Mouse (Mus musculus): Measurements from ENCODE around the gene Ttc22. TPM values are rescaled to one million over a fixed set of nuclear protein-coding genes. Genes with fewer than 3 reads are reported as not detected.
A peak's percentile ranks its signal among the peaks of the same experiment; 100 is the strongest.

Ttc22 gene
- polyA plus RNA-seq, 1 experiment from 2014 or later, result 1.7 TPM

DNA sequence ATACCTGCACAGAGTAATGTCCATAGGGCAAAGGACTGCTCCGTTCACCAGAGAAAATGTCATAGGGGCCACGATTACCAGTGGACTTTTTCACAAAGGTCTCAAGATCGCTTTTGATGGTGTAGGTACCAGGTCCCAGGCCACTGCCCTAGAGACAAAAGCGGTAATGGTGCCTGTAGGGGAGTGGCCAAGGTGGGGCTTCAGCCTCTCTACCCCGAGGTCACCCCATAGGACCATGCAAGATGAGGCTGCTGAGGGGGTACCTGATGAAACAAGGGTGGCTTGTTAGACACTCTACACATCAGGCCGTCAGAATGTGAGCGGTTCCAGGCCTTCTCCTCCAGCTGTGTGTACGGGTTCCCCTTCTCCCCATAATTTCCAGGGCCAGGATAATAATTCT, 9.1 kb upstream of the Ttc22 start:
- ATAC-seq (ENCODE audit: low read depth), result no peak
- 0 out of 2 replicates have a peak, but pooled peaks cover 3% of the 10 kb centered on the region for H3K4me1 ChIP-seq (ENCODE audit: control insufficient read depth, insufficient read depth, low read length)
- no peaks in the 10 kb centered on the region for H3K36me3 ChIP-seq (ENCODE audit: control insufficient read depth, insufficient read depth, low read length)
- 83% methylated on average over 8 of the region's 8 CpGs for WGBS
- no peaks in the 10 kb centered on the region for H3K27me3 ChIP-seq (ENCODE audit: control insufficient read depth, insufficient read depth, low read length)
- H3K4me2 ChIP-seq (ENCODE audit: low read depth, low read length), result no peak overlapping the region
- H3K9me3 ChIP-seq (ENCODE audit: control insufficient read depth, low read length), result no peaks in the 10 kb centered on the region
- no peak overlapping the region for H3K4me3 ChIP-seq (ENCODE audit: low read depth, low read length)
- H3K27ac ChIP-seq (ENCODE audit: low read depth, low read length), result no peak overlapping the region
- H3K9ac ChIP-seq (replicated peaks; ENCODE audit: low read depth, low read length), result no peak overlapping the region

DNA sequence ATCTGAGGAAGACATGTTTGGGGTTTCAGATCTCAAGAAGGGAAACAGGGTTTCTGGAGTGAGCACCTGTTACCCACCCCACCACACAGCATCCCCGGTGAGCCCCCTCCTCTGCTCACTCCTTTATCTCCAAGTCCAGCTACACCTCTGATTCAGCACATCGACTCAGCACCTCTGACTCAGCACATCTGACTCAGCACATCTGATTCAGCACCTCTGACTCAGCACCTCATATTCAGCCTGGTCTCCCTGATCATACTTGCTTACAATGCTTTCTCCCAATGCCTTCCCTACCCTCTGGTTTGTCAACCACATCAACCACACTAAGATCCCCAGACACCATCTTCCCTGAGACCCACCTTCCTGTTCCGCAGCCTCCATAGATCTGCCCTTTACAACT, 8.7 kb upstream of the Ttc22 start:
- WGBS, result 71% methylated on average over 3 of the region's 3 CpGs
- no peaks in the 10 kb centered on the region for H3K9me3 ChIP-seq (ENCODE audit: control insufficient read depth, low read length)
- ATAC-seq (ENCODE audit: low read depth), result no peak

DNA sequence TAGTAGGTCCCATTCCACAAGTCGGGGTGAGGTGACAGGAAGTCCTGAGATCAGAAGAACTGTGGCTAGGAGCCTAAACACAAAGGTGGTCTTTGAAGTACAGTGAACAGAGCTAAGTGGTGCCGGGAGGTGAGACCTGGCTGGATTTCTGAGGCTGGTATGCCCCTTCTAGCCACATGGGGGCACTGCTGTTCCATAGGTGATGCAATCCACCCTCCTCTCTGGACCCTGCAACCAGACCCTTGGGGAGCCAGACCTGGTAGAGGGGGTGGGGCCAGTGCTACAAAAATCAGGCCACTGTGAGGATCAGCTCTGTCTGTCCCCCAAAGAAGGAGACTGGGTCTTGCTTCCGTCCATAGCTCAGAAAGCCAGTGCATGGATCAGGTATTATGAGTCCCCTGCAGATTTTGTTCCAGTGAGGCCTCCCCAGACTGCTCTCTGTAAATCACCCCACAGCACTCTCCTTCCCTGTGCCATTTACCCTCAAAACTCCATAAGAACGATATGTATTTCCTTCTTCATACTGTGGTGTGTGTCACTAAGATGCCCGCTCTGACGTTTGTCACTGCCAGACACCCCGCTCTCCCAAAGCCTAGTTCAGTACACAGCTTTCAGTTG, 7.9 kb upstream of the Ttc22 start:
- no peak overlapping the region for H3K4me3 ChIP-seq (ENCODE audit: low read depth, low read length)
- H3K27me3 ChIP-seq (ENCODE audit: control insufficient read depth, insufficient read depth, low read length), result no peaks in the 10 kb centered on the region
- 43% methylated on average over 7 of the region's 7 CpGs for WGBS
- H3K27ac ChIP-seq (ENCODE audit: low read depth, low read length), result no peak overlapping the region
- peak; percentile 89 for ATAC-seq (ENCODE audit: low read depth)
- H3K9ac ChIP-seq (replicated peaks; ENCODE audit: low read depth, low read length), result no peak overlapping the region
- H3K4me1 ChIP-seq (ENCODE audit: control insufficient read depth, insufficient read depth, low read length), result 0 out of 2 replicates have a peak, but pooled peaks cover 3% of the 10 kb centered on the region
- no peaks in the 10 kb centered on the region for H3K9me3 ChIP-seq (ENCODE audit: control insufficient read depth, low read length)
- H3K36me3 ChIP-seq (ENCODE audit: control insufficient read depth, insufficient read depth, low read length), result no peaks in the 10 kb centered on the region
- no peak overlapping the region for H3K4me2 ChIP-seq (ENCODE audit: low read depth, low read length)

More for the DNA sequence above, 8.7 kb upstream of the Ttc22 start:
- H3K4me1 ChIP-seq (ENCODE audit: control insufficient read depth, insufficient read depth, low read length), result 0 out of 2 replicates have a peak, but pooled peaks cover 3% of the 10 kb centered on the region
- no peaks in the 10 kb centered on the region for H3K36me3 ChIP-seq (ENCODE audit: control insufficient read depth, insufficient read depth, low read length)
- no peak overlapping the region for H3K4me2 ChIP-seq (ENCODE audit: low read depth, low read length)
- H3K4me3 ChIP-seq (ENCODE audit: low read depth, low read length), result no peak overlapping the region
- H3K27me3 ChIP-seq (ENCODE audit: control insufficient read depth, insufficient read depth, low read length), result no peaks in the 10 kb centered on the region
- H3K9ac ChIP-seq (replicated peaks; ENCODE audit: low read depth, low read length), result no peak overlapping the region
- H3K27ac ChIP-seq (ENCODE audit: low read depth, low read length), result no peak overlapping the region

DNA sequence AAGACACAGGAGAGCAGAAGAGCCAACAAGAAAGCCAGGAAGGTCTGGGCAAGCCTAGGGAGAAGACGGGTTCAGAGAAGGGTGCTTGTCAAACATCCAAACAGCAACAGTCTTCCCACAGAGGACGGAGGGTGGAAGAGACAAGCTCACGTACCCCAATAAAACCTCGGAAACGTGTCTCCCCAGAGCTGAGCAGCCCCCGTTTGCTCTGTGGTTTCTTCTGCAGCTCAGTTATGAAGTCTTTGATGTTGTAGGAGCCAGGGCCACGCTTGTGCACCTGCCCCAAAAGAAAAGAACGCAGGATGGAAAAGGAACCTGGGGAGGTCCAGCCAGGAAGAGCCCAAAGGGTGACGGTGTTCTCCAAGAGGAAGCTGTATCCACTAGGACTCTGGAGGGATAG, 7.4 kb upstream of the Ttc22 start:
- H3K27ac ChIP-seq (ENCODE audit: low read depth, low read length), result no peak overlapping the region
- H3K36me3 ChIP-seq (ENCODE audit: control insufficient read depth, insufficient read depth, low read length), result no peaks in the 10 kb centered on the region
- H3K4me2 ChIP-seq (ENCODE audit: low read depth, low read length), result no peak overlapping the region
- 81% methylated on average over 9 of the region's 9 CpGs for WGBS
- no peak for ATAC-seq (ENCODE audit: low read depth)
- H3K4me3 ChIP-seq (ENCODE audit: low read depth, low read length), result no peak overlapping the region
- no peaks in the 10 kb centered on the region for H3K9me3 ChIP-seq (ENCODE audit: control insufficient read depth, low read length)
- no peaks in the 10 kb centered on the region for H3K27me3 ChIP-seq (ENCODE audit: control insufficient read depth, insufficient read depth, low read length)
- 0 out of 2 replicates have a peak, but pooled peaks cover 3% of the 10 kb centered on the region for H3K4me1 ChIP-seq (ENCODE audit: control insufficient read depth, insufficient read depth, low read length)
- no peak overlapping the region for H3K9ac ChIP-seq (replicated peaks; ENCODE audit: low read depth, low read length)

DNA sequence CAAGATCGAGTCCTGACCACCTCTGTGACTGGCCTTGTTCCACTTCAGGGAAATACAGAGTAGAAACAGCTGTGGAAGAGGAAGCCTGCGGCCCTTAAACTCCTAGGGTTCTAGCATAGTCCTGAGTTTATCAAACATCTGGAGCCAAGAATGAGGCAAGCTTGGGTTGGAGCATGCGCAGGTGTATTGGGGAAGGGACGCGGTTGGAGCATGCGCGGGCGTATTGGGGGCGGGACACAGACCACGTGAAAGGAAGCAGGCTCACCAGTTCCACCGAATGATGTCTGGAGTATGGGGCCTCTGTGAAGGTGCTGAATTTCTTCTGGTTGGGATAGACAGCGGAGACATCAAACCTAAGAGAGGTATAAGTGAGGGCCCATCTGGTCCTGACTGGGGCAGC, 6.6 kb upstream of the Ttc22 start:
- H3K36me3 ChIP-seq (ENCODE audit: control insufficient read depth, insufficient read depth, low read length), result no peaks in the 10 kb centered on the region
- 83% methylated on average over 12 of the region's 12 CpGs for WGBS
- ATAC-seq (ENCODE audit: low read depth), result no peak

DNA sequence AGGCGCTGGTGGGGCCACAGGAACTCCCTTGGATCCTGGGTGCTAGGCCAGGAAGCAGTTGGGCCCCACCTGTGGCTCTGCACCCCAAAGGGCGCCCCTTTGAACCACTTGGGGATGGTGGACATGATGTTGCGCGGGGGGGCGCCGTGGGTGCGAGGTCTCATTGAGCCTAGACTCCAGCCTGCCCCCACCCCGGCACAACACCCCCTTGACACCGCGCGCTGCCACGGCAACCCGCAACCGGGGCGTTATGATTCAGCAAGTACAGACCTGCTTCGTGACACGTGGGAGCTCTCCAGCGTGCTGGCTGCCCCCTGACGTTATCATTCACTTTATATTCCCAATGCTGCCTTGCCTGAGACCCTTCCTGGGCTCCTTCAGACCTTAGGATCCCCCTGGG, 5.2 kb upstream of the Ttc22 start, which contains the start of gene Lexm:
Gene Lexm (minus strand): TSS at position 186 of the 400 bp plus-strand sequence.
- Histone ChIP-seq H3K4me2 (ENCODE audit: low read depth, low read length) (peak within 1 kb of the TSS; percentile 39), H3K4me3 (ENCODE audit: low read depth, low read length) (no peak within 1 kb of the TSS), H3K9ac (replicated peaks; ENCODE audit: low read depth, low read length) (peak within 1 kb of the TSS; percentile 41), H3K27ac (ENCODE audit: low read depth, low read length) (no peak within 1 kb of the TSS), H3K27me3 (ENCODE audit: control insufficient read depth, insufficient read depth, low read length) (peaks cover 4% of the 10 kb centered on the region), H3K9me3 (ENCODE audit: control insufficient read depth, low read length) (no peaks in the 10 kb centered on the region), H3K4me1 (ENCODE audit: control insufficient read depth, insufficient read depth, low read length) (0 out of 2 replicates have a peak, but pooled peaks cover 3% of the 10 kb centered on the region), H3K36me3 (ENCODE audit: control insufficient read depth, insufficient read depth, low read length) (no peaks in the 10 kb centered on the region)
- under 1% methylated on average over 19 of the region's 19 CpGs for WGBS
- ATAC-seq (ENCODE audit: low read depth), result no peak

More for the DNA sequence above, 6.6 kb upstream of the Ttc22 start:
- Histone ChIP-seq H3K4me1 (ENCODE audit: control insufficient read depth, insufficient read depth, low read length) (0 out of 2 replicates have a peak, but pooled peaks cover 3% of the 10 kb centered on the region), H3K27me3 (ENCODE audit: control insufficient read depth, insufficient read depth, low read length) (no peaks in the 10 kb centered on the region), H3K9me3 (ENCODE audit: control insufficient read depth, low read length) (no peaks in the 10 kb centered on the region), H3K4me2 (ENCODE audit: low read depth, low read length) (no peak overlapping the region), H3K9ac (replicated peaks; ENCODE audit: low read depth, low read length) (no peak overlapping the region), H3K27ac (ENCODE audit: low read depth, low read length) (no peak overlapping the region), H3K4me3 (ENCODE audit: low read depth, low read length) (no peak overlapping the region)

DNA sequence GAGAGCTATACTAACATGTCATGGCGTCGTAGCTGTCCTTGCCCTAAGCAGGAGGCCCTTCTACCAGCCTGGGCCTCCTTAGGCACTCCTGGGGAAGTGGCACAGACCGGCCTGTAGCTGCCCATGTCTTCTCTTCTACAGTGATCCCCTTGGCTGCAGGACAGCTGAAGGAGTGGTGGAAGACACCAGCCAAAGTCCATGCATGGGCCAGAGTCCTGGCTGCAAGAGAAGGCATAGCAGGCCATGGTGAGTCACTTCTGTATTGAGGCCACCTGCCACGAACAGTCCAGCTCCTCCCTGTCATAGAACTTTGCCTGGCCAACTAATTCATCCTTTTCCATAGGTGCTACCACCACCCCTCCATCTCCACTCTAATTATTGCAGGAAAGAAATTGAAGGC, 3.3 kb upstream of the Ttc22 start:
- peaks cover 21% of the 10 kb centered on the region for H3K27me3 ChIP-seq (ENCODE audit: control insufficient read depth, insufficient read depth, low read length)
- no peaks in the 10 kb centered on the region for H3K36me3 ChIP-seq (ENCODE audit: control insufficient read depth, insufficient read depth, low read length)
- H3K4me3 ChIP-seq (ENCODE audit: low read depth, low read length), result no peak overlapping the region
- 93% methylated on average over 4 of the region's 4 CpGs for WGBS
- H3K4me1 ChIP-seq (ENCODE audit: control insufficient read depth, insufficient read depth, low read length), result 0 out of 2 replicates have a peak, but pooled peaks cover 3% of the 10 kb centered on the region
- ATAC-seq (ENCODE audit: low read depth), result no peak
- no peak overlapping the region for H3K9ac ChIP-seq (replicated peaks; ENCODE audit: low read depth, low read length)
- H3K27ac ChIP-seq (ENCODE audit: low read depth, low read length), result no peak overlapping the region
- no peaks in the 10 kb centered on the region for H3K9me3 ChIP-seq (ENCODE audit: control insufficient read depth, low read length)
- H3K4me2 ChIP-seq (ENCODE audit: low read depth, low read length), result no peak overlapping the region

DNA sequence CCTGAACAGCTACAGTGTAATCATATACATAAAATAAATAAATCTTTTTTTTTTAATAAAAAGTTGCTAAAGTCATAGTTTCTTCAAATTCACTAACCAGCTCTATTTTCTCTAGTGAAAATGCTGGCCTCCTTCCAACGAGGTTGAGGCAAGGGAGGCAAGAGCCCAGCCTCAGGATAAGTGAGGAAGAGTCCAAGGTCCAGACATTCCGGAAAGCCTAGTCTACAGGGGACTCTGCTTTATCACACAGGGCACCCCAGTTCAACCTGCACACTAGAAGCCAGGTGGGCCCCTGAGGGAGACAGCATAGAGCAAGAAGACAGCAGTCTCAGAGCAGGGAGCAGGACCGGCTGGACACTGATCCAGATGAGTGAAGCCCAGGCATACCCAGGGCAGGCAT, 804 bp upstream of the Ttc22 start:
- H3K9me3 ChIP-seq (ENCODE audit: control insufficient read depth, low read length), result no peaks in the 10 kb centered on the region
- whole genome bisulfite sequencing, result 82% methylated on average over 3 of the region's 3 CpGs
- no peak overlapping the region for H3K9ac ChIP-seq (replicated peaks; ENCODE audit: low read depth, low read length)
- no peaks in the 10 kb centered on the region for H3K4me1 ChIP-seq (ENCODE audit: control insufficient read depth, insufficient read depth, low read length)
- H3K27ac ChIP-seq (ENCODE audit: low read depth, low read length), result no peak overlapping the region
- ATAC-seq (ENCODE audit: low read depth), result no peak
- no peak overlapping the region for H3K4me3 ChIP-seq (ENCODE audit: low read depth, low read length)
- H3K36me3 ChIP-seq (ENCODE audit: control insufficient read depth, insufficient read depth, low read length), result no peaks in the 10 kb centered on the region
- no peak overlapping the region for H3K4me2 ChIP-seq (ENCODE audit: low read depth, low read length)
- H3K27me3 ChIP-seq (ENCODE audit: control insufficient read depth, insufficient read depth, low read length), result peaks cover 21% of the 10 kb centered on the region

DNA sequence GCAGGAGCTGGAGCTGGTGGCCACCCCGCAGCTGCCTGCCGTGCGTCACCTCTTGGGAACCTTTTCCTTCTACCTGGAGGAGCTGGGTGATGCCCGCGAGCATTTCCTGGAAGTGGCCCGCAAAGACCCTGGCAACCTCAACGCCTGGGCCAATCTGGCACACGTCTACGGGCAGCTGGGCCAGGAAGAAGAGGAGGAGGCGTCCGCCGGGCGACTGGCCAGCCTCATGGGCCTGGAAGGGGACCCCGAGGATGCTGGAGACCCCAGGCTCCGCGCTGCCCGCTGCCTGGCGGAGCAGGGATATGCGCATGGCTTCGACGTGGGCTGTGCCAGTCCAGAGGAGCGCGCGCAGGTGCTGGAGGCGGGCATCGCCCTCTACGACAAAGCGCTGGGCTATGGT, 480 bp downstream of the Ttc22 start:
- H3K36me3 ChIP-seq (ENCODE audit: control insufficient read depth, insufficient read depth, low read length), result no peaks in the 10 kb centered on the region
- ATAC-seq (ENCODE audit: low read depth), result no peak
- no peak overlapping the region for H3K4me3 ChIP-seq (ENCODE audit: low read depth, low read length)
- 39% methylated on average over 27 of the region's 28 CpGs for WGBS
- H3K9ac ChIP-seq (replicated peaks; ENCODE audit: low read depth, low read length), result no peak overlapping the region
- H3K4me2 ChIP-seq (ENCODE audit: low read depth, low read length), result no peak overlapping the region
- H3K4me1 ChIP-seq (ENCODE audit: control insufficient read depth, insufficient read depth, low read length), result no peaks in the 10 kb centered on the region
- H3K27ac ChIP-seq (ENCODE audit: low read depth, low read length), result no peak overlapping the region
- peaks cover 21% of the 10 kb centered on the region for H3K27me3 ChIP-seq (ENCODE audit: control insufficient read depth, insufficient read depth, low read length)
- H3K9me3 ChIP-seq (ENCODE audit: control insufficient read depth, low read length), result no peaks in the 10 kb centered on the region

Data from neural tube, embryonic 14.5 days (tissue).